Mouse (Mus musculus): ENCODE data around the gene S1pr4.

The S1pr4 gene

GRCm38 (mm10) chr10:81519227-81519977, 19.5 kb upstream of the S1pr4 start:
- DNase-seq (ENCODE audit: low spot score): no peak

- peak; percentile 71 for DNase-seq (ENCODE audit: low spot score)
These were observed 18.6 kb upstream of the S1pr4 start for GRCm38 (mm10) chr10:81518546-81518945.

- no peak for DNase-seq (ENCODE audit: low spot score)
These were observed 17.3 kb upstream of the S1pr4 start for GRCm38 (mm10) chr10:81517227-81517626.

- no peak for DNase-seq (ENCODE audit: low spot score)
These were observed 13.9 kb upstream of the S1pr4 start for GRCm38 (mm10) chr10:81513798-81514197.

- no peak for DNase-seq (ENCODE audit: low spot score)
These were observed 10.4 kb upstream of the S1pr4 start for GRCm38 (mm10) chr10:81510246-81510810.

- DNase-seq (ENCODE audit: low spot score): no peak
These were observed 8.0 kb upstream of the S1pr4 start for GRCm38 (mm10) chr10:81507691-81508489.

GRCm38 (mm10) chr10:81507095-81507494, 7.2 kb upstream of the S1pr4 start:
- DNase-seq (ENCODE audit: low spot score): no peak

- DNase-seq (ENCODE audit: low spot score): no peak
These were observed 5.2 kb upstream of the S1pr4 start for GRCm38 (mm10) chr10:81505016-81505664.

- peak; percentile 88 for DNase-seq (ENCODE audit: low spot score)
These were observed 2.7 kb upstream of the S1pr4 start for GRCm38 (mm10) chr10:81502658-81503057.

GRCm38 (mm10) chr10:81501863-81502262, 1.9 kb upstream of the S1pr4 start:
- DNase-seq (ENCODE audit: low spot score): no peak

GRCm38 (mm10) chr10:81499250-81499901, 556 bp downstream of the S1pr4 start:
- DNase-seq (ENCODE audit: low spot score): peak; percentile 86

GRCm38 (mm10) chr10:81498316-81499249, 1.3 kb downstream of the S1pr4 start:
- no peak for DNase-seq (ENCODE audit: low spot score)

- DNase-seq (ENCODE audit: low spot score): peak; percentile 23
These were observed 2.3 kb downstream of the S1pr4 start for GRCm38 (mm10) chr10:81497401-81498270.

- DNase-seq (ENCODE audit: low spot score): no peak
These were observed 3.0 kb downstream of the S1pr4 start for GRCm38 (mm10) chr10:81496969-81497368.

GRCm38 (mm10) chr10:81496264-81496901, 3.5 kb downstream of the S1pr4 start, which contains the start of gene Ncln:
Gene Ncln, minus strand, starts transcription at chr10:81496392.
- DNase-seq (ENCODE audit: low spot score): peak; percentile 99

- DNase-seq (ENCODE audit: low spot score): no peak
These were observed 4.2 kb downstream of the S1pr4 start for GRCm38 (mm10) chr10:81495616-81496263.

- DNase-seq (ENCODE audit: low spot score): no peak
These were observed 4.8 kb downstream of the S1pr4 start for GRCm38 (mm10) chr10:81495151-81495550.

- peak; percentile 47 for DNase-seq (ENCODE audit: low spot score)
These were observed 5.5 kb downstream of the S1pr4 start for GRCm38 (mm10) chr10:81494260-81495041.

Measured in lung, postnatal 25 days (tissue).